Mouse (Mus musculus) G1E (cell line): Measurements from ENCODE around the gene Kat8. TPM values are rescaled to one million over a fixed set of nuclear protein-coding genes. Genes with fewer than 3 reads are reported as not detected.

Experiments
- ATAC-seq: 2 replicates; pipeline ENCODE4 v1.8.0; 2016; ENCODE audit warnings: mild to moderate bottlenecking; ENCODE audit not compliant: insufficient number of reproducible peaks, poor library complexity, low FRiP score, severe bottlenecking; ENCODE audit errors: extremely low read depth
- DNase-seq: peaks from one replicate; pipeline ENCODE4 v3.0.0; 2012; ENCODE audit warnings: low spot score
- H3K27me3 ChIP-seq: 2 replicates; pipeline ENCODE4 v1.6.1; 2012; ENCODE audit warnings: mild to moderate bottlenecking, low read length, inconsistent platforms; ENCODE audit not compliant: insufficient read depth
- H3K36me3 ChIP-seq: replicated peaks from 2 replicates; pipeline ENCODE3; 2012; ENCODE audit warnings: mild to moderate bottlenecking, inconsistent platforms
- H3K4me1 ChIP-seq: 2 replicates; pipeline ENCODE4 v1.6.1; 2012; ENCODE audit warnings: low read depth, low read length, inconsistent platforms, mixed read lengths; ENCODE audit not compliant: insufficient read depth
- H3K4me3 ChIP-seq: 2 replicates; pipeline ENCODE4 v1.5.1; 2012; ENCODE audit warnings: low read depth, mild to moderate bottlenecking, inconsistent platforms, low read length, moderate library complexity, mixed read lengths
- H3K9me3 ChIP-seq: replicated peaks from 2 replicates; pipeline ENCODE4 v1.6.1; 2012; ENCODE audit warnings: inconsistent platforms
- CTCF ChIP-seq: IDR thresholded peaks from 2 replicates; pipeline ENCODE4 v1.5.1; 2012; ENCODE audit warnings: low read depth, low read length, inconsistent platforms, mixed read lengths
- GATA1 ChIP-seq: IDR thresholded peaks from 2 replicates; pipeline ENCODE4 v1.6.1; 2012; ENCODE audit warnings: borderline replicate concordance, low read length, inconsistent platforms, mixed read lengths
- GATA2 ChIP-seq: IDR thresholded peaks from 2 replicates; pipeline ENCODE4 v1.6.1; 2012; ENCODE audit warnings: low read depth, low read length, inconsistent platforms, borderline replicate concordance
- POLR2AphosphoS5 ChIP-seq: IDR thresholded peaks from 2 replicates; pipeline ENCODE4 v1.6.1; 2012; ENCODE audit warnings: low read depth, low read length, inconsistent platforms; ENCODE audit not compliant: insufficient replicate concordance
- TAL1 ChIP-seq: conservative IDR thresholded peaks from 2 replicates; pipeline ENCODE4 v1.6.1; 2012; ENCODE audit warnings: low read depth, low read length, inconsistent platforms, mixed read lengths
- polyA plus RNA-seq: library from polyadenylated mRNA; stranded (reverse); fragments of >175 nt; gene quantifications from 2 replicates; pipeline ENCODE4 v1.2.3, GENCODE M21; 2012
- total RNA-seq, 2 experiments: library from RNA; stranded (forward) in 1 of 2; stranded (reverse) in 1 of 2; fragments of 200-1000 nt in 1 of 2; fragments of >200 nt in 1 of 2; fragmentation: Nextera tagmentation in 1 of 2; gene quantifications; 2 replicates each; pipeline ENCODE4 v1.2.3; 2014 to 2017

The Kat8 gene
- total and polyA plus RNA-seq, 3 experiments = 7.4 to 44.0 (median 39.0) TPM

- H3K36me3 ChIP-seq = peaks cover 62% of the 10 kb centered on the region
- DNase-seq = no peak
- ATAC-seq = no peak
These were observed 37.3 kb upstream of the Kat8 start for GRCm38 (mm10) chr7:127874812-127875626.

GRCm38 (mm10) chr7:127875627-127876001 lies 36.7 kb upstream of the Kat8 start:
- Histone ChIP-seq H3K9me3 (peaks cover 23% of the 10 kb centered on the region), H3K4me3 (peak overlapping the region; percentile 92)

More at GRCm38 (mm10) chr7:127874812-127875626, 37.3 kb upstream of the Kat8 start:
- TF ChIP-seq GATA1 (no peak), GATA2 (no peak)
- H3K4me1 ChIP-seq = peaks cover 69% of the 10 kb centered on the region
- peak overlapping the region; percentile 92 for H3K4me3 ChIP-seq
- no peaks in the 10 kb centered on the region for H3K27me3 ChIP-seq
- peaks cover 17% of the 10 kb centered on the region for H3K9me3 ChIP-seq

GRCm38 (mm10) chr7:127876041-127876466 lies 36.3 kb upstream of the Kat8 start, which contains the start of gene Zfp646:
Gene Zfp646, plus strand, starts transcription at chr7:127876221.
- H3K4me3 ChIP-seq = peak within 1 kb of the TSS; percentile 92

More at GRCm38 (mm10) chr7:127875627-127876001, 36.7 kb upstream of the Kat8 start:
- ATAC-seq (0 out of 2 replicates have a peak, but pooled peaks have one; percentile 37), DNase-seq (peak; percentile 87)
- peaks cover 67% of the 10 kb centered on the region for H3K4me1 ChIP-seq
- no peak for TF ChIP-seq TAL1
- H3K27me3 ChIP-seq = no peaks in the 10 kb centered on the region
- peaks cover 62% of the 10 kb centered on the region for H3K36me3 ChIP-seq

GRCm38 (mm10) chr7:127876467-127877348 lies 35.6 kb upstream of the Kat8 start, which contains the start of gene Zfp668:
Gene Zfp668, minus strand, starts transcription at chr7:127876828.
- peaks cover 65% of the 10 kb centered on the region for H3K36me3 ChIP-seq
- no peaks in the 10 kb centered on the region for H3K27me3 ChIP-seq
- H3K4me1 ChIP-seq = peaks cover 72% of the 10 kb centered on the region
- H3K9me3 ChIP-seq = peaks cover 32% of the 10 kb centered on the region
- DNase-seq = peak; percentile 85
- ATAC-seq = peak; percentile 46
- peak within 1 kb of the TSS; percentile 92 for H3K4me3 ChIP-seq
- no peak for TF ChIP-seq GATA1
- TF ChIP-seq TAL1 = no peak
- no peak for TF ChIP-seq GATA2
- no peak for TF ChIP-seq CTCF
- TF ChIP-seq POLR2AphosphoS5 = 0 out of 2 replicates have a peak, but pooled peaks have one; percentile 30

More at GRCm38 (mm10) chr7:127876041-127876466, 36.3 kb upstream of the Kat8 start, which contains the start of gene Zfp646:
- Histone ChIP-seq H3K9me3 (peaks cover 28% of the 10 kb centered on the region), H3K4me1 (peaks cover 68% of the 10 kb centered on the region), H3K36me3 (peaks cover 63% of the 10 kb centered on the region), H3K27me3 (no peaks in the 10 kb centered on the region)
- ATAC-seq = no peak
- TF ChIP-seq GATA2 (no peak), POLR2AphosphoS5 (no peak), CTCF (no peak), GATA1 (no peak), TAL1 (no peak)
- peak; percentile 92 for DNase-seq

- Histone ChIP-seq H3K9me3 (peaks cover 32% of the 10 kb centered on the region), H3K36me3 (peaks cover 69% of the 10 kb centered on the region), H3K4me1 (peaks cover 76% of the 10 kb centered on the region), H3K27me3 (no peaks in the 10 kb centered on the region), H3K4me3 (no peak overlapping the region)
- DNase-seq (no peak), ATAC-seq (no peak)
- TF ChIP-seq TAL1 (no peak), GATA1 (no peak), CTCF (no peak), GATA2 (no peak)
These were observed 33.0 kb upstream of the Kat8 start for GRCm38 (mm10) chr7:127879301-127879700.

DNA sequence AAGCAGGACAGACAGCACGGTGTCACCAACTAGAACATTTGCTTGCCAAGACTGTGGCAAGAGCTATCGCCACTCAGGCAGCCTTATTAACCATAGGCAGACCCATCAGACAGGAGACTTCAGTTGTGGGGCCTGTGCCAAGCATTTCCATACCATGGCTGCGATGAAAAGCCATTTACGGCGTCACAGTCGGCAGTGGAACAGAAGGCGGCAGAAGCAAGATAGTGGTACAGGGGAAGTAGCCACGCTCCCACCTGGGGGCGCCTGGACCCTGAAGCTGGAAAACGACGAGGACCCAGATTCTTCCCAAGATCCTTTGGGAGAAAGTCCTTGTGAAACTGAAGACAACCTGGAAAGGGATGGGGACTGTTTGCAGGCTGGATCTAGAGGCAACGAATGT lies 31.9 kb upstream of the Kat8 start:
- no peaks in the 10 kb centered on the region for H3K27me3 ChIP-seq
- ATAC-seq = no peak
- TF ChIP-seq GATA1 = no peak
- TF ChIP-seq GATA2 = no peak
- TF ChIP-seq TAL1 = no peak
- TF ChIP-seq POLR2AphosphoS5 = no peak
- TF ChIP-seq CTCF = no peak
- H3K4me3 ChIP-seq = no peak overlapping the region
- no peak for DNase-seq
- peaks cover 76% of the 10 kb centered on the region for H3K4me1 ChIP-seq
- H3K9me3 ChIP-seq = peaks cover 32% of the 10 kb centered on the region
- peaks cover 78% of the 10 kb centered on the region for H3K36me3 ChIP-seq
